Mouse (Mus musculus) cerebellum, adult 2 months (tissue): ENCODE data around the gene Arl15. TPM values are rescaled to one million over a fixed set of nuclear protein-coding genes. Genes with fewer than 3 reads are reported as not detected.

Experiments
- DNase-seq, 2 experiments: peaks; one replicate each; pipeline ENCODE4 v3.0.0; 2021
- H3K27ac ChIP-seq: fragments of 200-500 bp; 2 replicates; pipeline ENCODE4 v1.5.1; 2012; ENCODE audit warnings: low read length, control low read depth, inconsistent platforms; ENCODE audit not compliant: insufficient read depth
- H3K27me3 ChIP-seq: fragments of 200-500 bp; 2 replicates; pipeline ENCODE4 v1.6.1; 2012; ENCODE audit warnings: inconsistent platforms, mild to moderate bottlenecking, low read length, moderate library complexity; ENCODE audit not compliant: control insufficient read depth, insufficient read depth
- H3K4me1 ChIP-seq: fragments of 200-500 bp; 2 replicates; pipeline ENCODE4 v1.6.1; 2011; ENCODE audit warnings: low read length; ENCODE audit not compliant: control insufficient read depth, insufficient read depth
- H3K4me3 ChIP-seq: fragments of 200-500 bp; replicated peaks from 2 replicates; pipeline ENCODE3; 2011; ENCODE audit warnings: mild to moderate bottlenecking, low read depth, low read length, control low read depth; ENCODE audit not compliant: insufficient read depth
- CTCF ChIP-seq: fragments of 200-500 bp; IDR thresholded peaks from 2 replicates; pipeline ENCODE4 v1.5.1; 2011; ENCODE audit warnings: low read depth, mild to moderate bottlenecking, control low read depth, low read length, moderate library complexity, borderline replicate concordance; ENCODE audit not compliant: insufficient read depth
- POLR2A ChIP-seq: fragments of 200-500 bp; IDR thresholded peaks from 2 replicates; pipeline ENCODE4 v1.6.1; 2011; ENCODE audit warnings: low read length, control low read depth, borderline replicate concordance; ENCODE audit not compliant: insufficient read depth
- WGBS: fragments of 180-500 bp; shearing (Covaris S2); methylation state at CpG from one replicate; pipeline ENCODE4 v1.1.7; 2018; 5-methylcytosine and 5-hydroxymethylcytosine counted together
- polyA plus RNA-seq: library from polyadenylated mRNA; depleted of rRNA; stranded (reverse); fragments of >200 nt; gene quantifications from 2 replicates; pipeline ENCODE4 v1.2.3, GENCODE M21; 2012

Gene Arl15
- polyA plus RNA-seq, 1 experiment, result 10.3 TPM

- no peak for DNase-seq
- TF ChIP-seq POLR2A (no peak), CTCF (no peak)
- no peak overlapping the region for H3K27ac ChIP-seq
- H3K27me3 ChIP-seq, result no peaks in the 10 kb centered on the region; the same call in 1 of the 2 replicates
- 89% methylated on average over 12 of the region's 12 CpGs for WGBS
- no peak overlapping the region for H3K4me3 ChIP-seq
- H3K4me1 ChIP-seq, result no peaks in the 10 kb centered on the region
Observed at GRCm38 (mm10) chr13:114124991-114125390, 330.7 kb downstream of the Arl15 start.

- H3K27ac ChIP-seq, result no peak overlapping the region
- 100% methylated on average over 2 of the region's 2 CpGs for whole genome bisulfite sequencing
- TF ChIP-seq CTCF, result no peak
- TF ChIP-seq POLR2A, result no peak
- DNase-seq, result no peak
- no peaks in the 10 kb centered on the region; the same call in 1 of the 2 replicates for H3K27me3 ChIP-seq
- no peak overlapping the region for H3K4me3 ChIP-seq
- H3K4me1 ChIP-seq, result no peaks in the 10 kb centered on the region
Observed at GRCm38 (mm10) chr13:114128366-114128765, 334.1 kb downstream of the Arl15 start.

GRCm38 (mm10) chr13:114129986-114130385, 335.7 kb downstream of the Arl15 start:
- 60% methylated on average over 11 of the region's 11 CpGs for WGBS

GRCm38 (mm10) chr13:114130566-114131319, 336.4 kb downstream of the Arl15 start:
- Histone ChIP-seq H3K4me3 (no peak overlapping the region), H3K27ac (no peak overlapping the region), H3K4me1 (no peaks in the 10 kb centered on the region), H3K27me3 (no peaks in the 10 kb centered on the region; the same call in 1 of the 2 replicates)
- TF ChIP-seq CTCF, result no peak
- TF ChIP-seq POLR2A, result no peak
- WGBS, result 26% methylated on average over 11 of the region's 11 CpGs
- DNase-seq, result peak; percentile 15 to 52

More at GRCm38 (mm10) chr13:114129986-114130385, 335.7 kb downstream of the Arl15 start:
- no peak for DNase-seq
- Histone ChIP-seq H3K27me3 (no peaks in the 10 kb centered on the region; the same call in 1 of the 2 replicates), H3K27ac (no peak overlapping the region), H3K4me3 (no peak overlapping the region), H3K4me1 (no peaks in the 10 kb centered on the region)
- TF ChIP-seq CTCF (no peak), POLR2A (no peak)

GRCm38 (mm10) chr13:114138921-114139320, 344.6 kb downstream of the Arl15 start:
- Histone ChIP-seq H3K4me3 (no peak overlapping the region), H3K27me3 (no peaks in the 10 kb centered on the region), H3K4me1 (no peaks in the 10 kb centered on the region), H3K27ac (no peak overlapping the region)
- TF ChIP-seq POLR2A, result no peak
- TF ChIP-seq CTCF, result no peak
- DNase-seq, result no peak
- 79% methylated on average over 8 of the region's 8 CpGs for WGBS

GRCm38 (mm10) chr13:114139570-114139969, 345.3 kb downstream of the Arl15 start:
- DNase-seq, result no peak
- H3K27me3 ChIP-seq, result no peaks in the 10 kb centered on the region
- no peak overlapping the region for H3K4me3 ChIP-seq
- H3K27ac ChIP-seq, result no peak overlapping the region
- H3K4me1 ChIP-seq, result no peaks in the 10 kb centered on the region
- WGBS, result 91% methylated on average over 9 of the region's 9 CpGs
- TF ChIP-seq CTCF (no peak), POLR2A (no peak)

GRCm38 (mm10) chr13:114142826-114143225, 348.5 kb downstream of the Arl15 start:
- no peak overlapping the region for H3K4me3 ChIP-seq
- no peaks in the 10 kb centered on the region for H3K27me3 ChIP-seq
- TF ChIP-seq CTCF (no peak), POLR2A (no peak)
- no peak overlapping the region for H3K27ac ChIP-seq
- H3K4me1 ChIP-seq, result no peaks in the 10 kb centered on the region
- 41% methylated on average over 8 of the region's 8 CpGs for WGBS
- no peak for DNase-seq

GRCm38 (mm10) chr13:114143247-114143646, 348.9 kb downstream of the Arl15 start:
- no peak for DNase-seq
- Histone ChIP-seq H3K27me3 (no peaks in the 10 kb centered on the region), H3K4me1 (no peaks in the 10 kb centered on the region), H3K27ac (no peak overlapping the region), H3K4me3 (no peak overlapping the region)
- WGBS, result 97% methylated on average over 1 of the region's 1 CpGs
- no peak for TF ChIP-seq POLR2A
- no peak for TF ChIP-seq CTCF
